Mouse (Mus musculus): Measurements from ENCODE around the gene Xirp1.

Xirp1 gene

GRCm38 (mm10) chr9:119984536-119985011 lies 38.8 kb downstream of the Xirp1 start, which contains the start of gene Csrnp1:
Gene Csrnp1, minus strand, starts transcription at chr9:119984658.
- DNase-seq: peak; percentile 71

DNA sequence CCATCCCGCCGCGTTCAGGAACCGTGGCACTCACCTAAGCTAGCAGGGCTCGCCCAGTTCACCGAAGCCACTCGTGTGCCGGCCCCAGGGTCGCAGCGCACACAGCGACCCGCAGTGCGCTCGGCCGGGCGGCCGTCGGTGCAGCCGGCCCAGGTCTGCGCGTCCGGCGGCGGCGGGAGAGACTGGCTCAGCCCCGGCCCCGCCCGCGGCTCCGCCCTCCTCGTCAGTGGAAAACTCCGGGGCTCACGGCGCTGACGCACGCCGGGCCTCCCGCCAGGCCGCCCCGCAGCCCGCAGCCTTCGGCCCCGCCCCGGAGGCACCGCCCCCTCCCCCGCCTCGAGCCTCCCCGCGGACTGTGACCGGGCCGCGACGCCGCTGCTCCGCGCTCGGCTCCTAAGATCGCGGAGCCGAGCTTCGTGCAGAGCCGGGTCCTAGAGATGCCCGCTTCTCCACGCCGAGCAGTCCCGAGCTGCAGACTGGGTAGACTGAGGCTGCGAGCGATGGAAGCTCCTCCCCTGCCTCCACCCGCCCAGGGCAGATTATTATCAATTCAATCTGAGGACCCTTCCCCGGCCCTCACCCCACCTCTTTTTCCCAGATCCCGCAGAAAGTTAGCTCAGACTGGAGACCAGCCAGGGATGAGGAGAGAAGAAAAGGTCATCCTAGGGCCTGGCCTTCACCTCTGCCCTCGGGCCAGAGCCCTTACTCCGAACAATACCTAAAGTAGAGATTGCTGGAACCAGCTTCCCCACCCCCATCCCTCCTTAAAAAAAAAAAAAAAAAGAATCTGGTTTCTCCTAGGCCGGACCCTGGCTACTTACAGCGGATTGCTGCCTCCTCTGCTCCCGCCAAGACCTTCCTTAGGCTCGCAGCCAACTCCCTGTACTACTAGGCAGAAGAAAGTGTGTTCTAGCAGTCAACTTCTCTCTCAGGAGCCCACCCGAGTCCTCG lies 39.5 kb downstream of the Xirp1 start:
- peak; percentile 86 for DNase-seq

GRCm38 (mm10) chr9:119982956-119983551 lies 40.3 kb downstream of the Xirp1 start:
- DNase-seq: peak; percentile 71

- DNase-seq: peak; percentile 76
These were observed 41.1 kb downstream of the Xirp1 start for GRCm38 (mm10) chr9:119982241-119982811.

- peak; percentile 68 for DNase-seq
These were observed 41.9 kb downstream of the Xirp1 start for GRCm38 (mm10) chr9:119981183-119982179.

DNA sequence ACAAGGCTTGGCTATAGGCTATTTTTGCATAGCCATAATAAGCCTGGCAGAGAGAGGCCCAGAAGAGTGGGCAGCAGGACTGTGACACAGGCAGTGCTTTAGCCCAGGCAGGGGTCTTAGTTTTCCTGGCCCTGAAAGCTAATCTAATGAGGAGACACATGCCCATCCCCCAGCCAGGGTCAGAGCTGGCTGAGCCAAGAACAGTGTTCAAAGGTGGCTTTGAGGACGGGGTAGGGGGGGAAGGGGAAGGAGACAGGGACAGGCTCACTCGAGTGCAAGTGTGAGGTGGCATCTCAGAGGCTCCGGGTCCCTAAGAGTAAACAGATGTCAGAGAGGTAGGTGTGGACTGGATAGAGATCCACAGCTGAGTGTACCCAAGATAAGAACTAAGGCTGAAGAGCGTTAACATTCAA lies 42.6 kb downstream of the Xirp1 start:
- peak; percentile 49 for DNase-seq

GRCm38 (mm10) chr9:119979749-119980148 lies 43.6 kb downstream of the Xirp1 start:
- peak; percentile 55 for DNase-seq

DNA sequence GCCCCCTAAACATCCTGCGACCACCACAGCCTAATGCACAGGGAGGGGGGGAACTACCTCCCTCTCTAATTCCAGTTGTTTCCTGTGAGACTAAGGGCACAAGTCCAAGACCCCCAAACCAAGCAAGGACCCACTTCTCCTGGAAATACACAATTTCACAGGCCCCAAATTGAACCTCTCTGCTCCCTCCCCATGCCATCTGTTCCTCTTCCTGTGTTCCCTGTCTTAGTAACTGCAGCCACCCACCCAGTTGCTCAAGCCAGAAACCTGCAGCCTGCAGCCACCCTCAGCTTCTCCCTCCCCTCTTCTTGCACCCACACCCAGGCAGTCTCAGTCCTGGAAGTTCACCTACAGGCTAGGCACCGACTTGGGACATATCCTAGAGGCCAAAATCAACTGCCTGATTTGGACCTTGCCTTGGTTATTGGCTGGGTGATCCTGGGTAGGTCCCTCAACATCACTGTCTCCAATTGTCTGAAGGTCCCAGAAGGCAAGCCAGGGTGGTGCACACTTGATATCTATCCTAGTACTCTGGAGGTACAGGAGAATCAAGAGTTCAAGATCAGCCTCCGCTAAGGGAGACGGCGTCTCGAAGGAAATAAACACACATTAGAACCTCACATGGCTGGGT lies 44.5 kb downstream of the Xirp1 start:
- DNase-seq: peak; percentile 65

- peak; percentile 38 for DNase-seq
These were observed 45.1 kb downstream of the Xirp1 start for GRCm38 (mm10) chr9:119978151-119978810.

DNA sequence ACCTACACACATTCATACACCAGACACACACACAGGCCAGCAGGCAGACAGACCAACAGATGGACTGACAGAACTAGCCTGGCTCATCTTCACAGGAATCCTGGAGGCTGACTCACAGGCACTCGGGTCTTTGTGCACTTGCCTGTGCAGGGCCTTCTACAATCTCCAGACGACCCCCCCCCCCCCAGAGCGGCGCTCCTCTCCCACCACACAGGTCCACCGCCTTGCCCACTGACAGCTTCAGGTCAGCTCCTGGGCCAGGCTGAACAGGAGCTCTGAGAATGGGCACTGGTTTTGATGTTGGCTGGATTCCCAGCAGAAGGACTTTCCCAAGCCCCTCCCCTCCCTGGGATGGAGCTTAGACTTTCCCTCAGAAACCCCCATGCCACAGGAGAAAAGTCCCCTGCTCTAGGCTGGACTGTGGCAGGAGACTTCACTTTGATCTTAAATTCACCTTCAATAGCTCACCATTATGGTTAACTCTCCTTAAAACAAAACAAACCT lies 45.8 kb downstream of the Xirp1 start:
- DNase-seq: peak; percentile 51

DNA sequence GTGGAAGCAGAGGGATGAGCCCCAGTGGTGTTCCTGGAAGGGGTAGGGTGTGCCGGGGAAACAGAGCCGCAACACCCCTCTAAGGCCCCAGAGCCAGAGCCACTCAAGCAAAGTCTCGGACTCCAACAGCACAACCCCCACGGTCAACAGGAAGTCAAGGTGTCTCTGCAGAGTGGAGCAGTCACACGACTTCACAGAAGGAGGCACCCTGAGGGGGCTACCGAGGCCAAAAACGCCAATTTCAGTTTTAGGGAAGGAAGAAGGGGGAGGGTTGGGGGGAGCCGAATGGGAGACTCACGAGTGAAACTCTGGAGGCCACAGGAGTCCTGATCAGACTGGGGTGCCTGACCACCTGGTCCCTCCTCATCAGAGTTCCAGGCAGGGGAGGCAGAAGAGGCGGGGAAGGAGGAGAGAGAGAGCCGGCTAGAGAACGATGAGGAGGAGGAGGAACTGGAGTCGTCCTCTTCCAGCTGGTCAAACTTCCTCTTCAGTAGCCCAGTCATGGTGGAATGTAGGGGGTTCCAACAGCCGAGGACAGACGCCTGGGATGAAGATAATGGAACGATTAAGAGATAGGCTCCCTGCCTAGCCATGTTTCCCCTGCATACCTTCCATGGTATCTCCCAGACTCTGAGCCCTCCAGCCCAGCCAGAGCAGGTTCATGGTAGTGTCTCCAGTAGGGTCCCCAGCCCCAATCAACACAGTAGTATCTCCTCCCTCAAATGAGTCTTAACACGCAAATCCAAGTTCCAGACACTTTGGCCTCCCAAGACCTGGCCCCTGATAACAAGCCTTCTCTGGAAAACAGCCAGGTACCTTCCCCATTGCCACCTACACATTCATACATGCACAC lies 46.5 kb downstream of the Xirp1 start:
- DNase-seq: no peak

GRCm38 (mm10) chr9:119975286-119975685 lies 48.1 kb downstream of the Xirp1 start:
- DNase-seq: no peak

GRCm38 (mm10) chr9:119974609-119975008 lies 48.8 kb downstream of the Xirp1 start:
- DNase-seq: no peak

DNA sequence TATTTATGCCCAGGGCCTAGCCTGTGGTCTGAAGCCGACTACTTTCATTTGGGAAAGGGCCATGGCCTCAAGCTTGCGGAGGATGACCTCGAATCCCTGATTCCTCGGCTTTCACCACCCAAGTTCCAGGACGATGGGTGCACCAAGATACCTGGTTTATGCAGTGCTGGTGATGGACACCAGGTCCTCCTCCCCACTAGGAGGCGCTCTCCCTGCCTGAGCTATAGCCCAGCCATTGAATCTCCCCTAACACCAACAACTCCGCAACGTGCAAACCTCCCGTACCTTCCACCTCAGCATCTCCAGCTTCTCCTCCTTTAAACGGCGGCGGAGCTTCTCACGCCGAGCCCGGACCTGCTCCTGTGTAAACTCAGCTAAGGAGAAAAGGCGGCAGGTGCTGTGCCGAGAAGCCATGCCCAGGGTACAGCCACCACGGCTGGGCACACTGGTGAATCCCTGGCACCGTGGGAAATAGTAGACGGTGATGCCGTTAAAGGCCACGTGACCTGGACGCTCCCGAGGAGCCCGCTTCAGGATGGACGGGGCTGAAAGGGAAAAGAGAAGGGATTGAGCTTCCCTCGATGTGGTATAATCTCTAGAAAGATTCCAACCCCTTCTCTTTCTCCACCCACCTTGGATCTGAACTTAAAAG lies 49.4 kb downstream of the Xirp1 start:
- peak; percentile 56 for DNase-seq

- DNase-seq: peak; percentile 57
These were observed 50.1 kb downstream of the Xirp1 start for GRCm38 (mm10) chr9:119973281-119973680.

GRCm38 (mm10) chr9:119972582-119972981 lies 50.8 kb downstream of the Xirp1 start:
- peak; percentile 82 for DNase-seq

DNA sequence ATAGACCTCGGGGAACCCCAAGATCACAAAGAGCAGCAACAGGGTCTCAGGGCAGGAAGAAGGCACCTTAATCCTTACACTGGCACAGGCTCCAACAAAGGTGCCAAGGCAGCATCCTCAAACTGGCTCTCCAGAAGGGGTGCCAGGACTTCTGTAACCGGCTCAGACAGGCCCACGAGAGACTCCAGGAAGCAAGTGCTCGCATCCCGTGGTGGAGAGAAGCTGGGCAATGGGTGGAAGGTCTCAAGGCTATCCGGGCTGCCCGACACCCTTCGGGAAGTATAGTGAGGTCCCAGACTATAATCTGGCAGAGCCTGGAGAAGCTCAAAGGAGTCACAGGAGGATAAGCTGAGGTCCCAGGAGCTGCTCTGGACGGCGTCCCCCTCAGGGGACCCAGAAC lies 51.2 kb downstream of the Xirp1 start:
- no peak for DNase-seq

DNA sequence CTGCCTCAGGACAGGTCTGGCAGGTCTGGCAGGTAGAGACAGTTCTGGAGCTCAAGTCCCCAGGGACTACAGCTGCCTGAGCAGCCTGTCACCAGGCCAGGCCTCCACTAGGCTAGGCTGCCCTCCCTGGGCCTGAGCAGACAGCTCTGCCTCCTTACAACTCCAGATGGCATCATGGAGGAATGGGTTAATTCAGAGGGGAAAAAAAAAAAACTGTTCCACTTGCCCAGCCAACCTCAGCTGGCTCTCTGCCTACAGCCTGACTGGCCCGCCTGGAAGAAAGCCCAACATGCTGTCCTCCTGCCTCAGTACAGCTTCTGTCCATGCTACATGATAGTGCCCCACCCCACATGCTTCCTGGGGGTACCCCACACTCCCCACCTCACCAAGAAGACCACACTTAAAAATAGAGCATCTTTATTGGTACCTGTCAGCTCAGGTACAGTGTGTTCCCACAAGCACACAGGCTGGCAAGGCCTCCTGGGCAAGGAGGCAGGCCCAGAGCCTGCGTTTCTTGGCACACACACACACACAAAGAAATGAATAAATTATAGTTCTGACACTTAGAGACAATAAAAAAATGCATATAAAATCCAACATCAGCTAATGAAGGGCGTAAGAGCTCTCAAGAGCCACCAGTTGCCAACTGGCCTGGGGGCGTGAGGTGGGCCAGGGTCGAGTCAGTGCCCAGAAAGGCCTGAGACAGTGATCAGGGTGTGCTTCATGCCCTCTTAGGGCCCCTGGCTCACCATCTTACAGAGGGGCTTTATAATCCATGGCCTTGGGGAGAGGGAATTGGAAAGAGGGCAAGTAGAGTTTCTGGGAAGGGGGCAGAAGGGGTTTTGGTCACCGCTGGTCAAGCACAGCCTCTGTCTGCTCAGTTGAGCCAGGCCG lies 52.4 kb downstream of the Xirp1 start:
- DNase-seq: peak; percentile 88
